Mouse (Mus musculus) kidney, postnatal 14 days (tissue): ENCODE results near the gene Wfdc8.
"Not testable (repeated sequence)": the region's sequence is repeated elsewhere in the genome, so short reads cannot be mapped to it uniquely, and the experiment has no call there.

Source experiments
- DNase-seq: peaks from one replicate; pipeline ENCODE4 v3.0.0; 2022; ENCODE audit warnings: mixed read lengths

Gene Wfdc8

GRCm38 (mm10) chr2:164613471-164613870 lies at the start of gene Wfdc8, which contains the start of gene Wfdc6b:
TSS of gene Wfdc8 (minus strand) at chr2:164613626.
TSS of gene Wfdc6b (plus strand) at chr2:164613522.
- DNase-seq = peak; percentile 63

DNA sequence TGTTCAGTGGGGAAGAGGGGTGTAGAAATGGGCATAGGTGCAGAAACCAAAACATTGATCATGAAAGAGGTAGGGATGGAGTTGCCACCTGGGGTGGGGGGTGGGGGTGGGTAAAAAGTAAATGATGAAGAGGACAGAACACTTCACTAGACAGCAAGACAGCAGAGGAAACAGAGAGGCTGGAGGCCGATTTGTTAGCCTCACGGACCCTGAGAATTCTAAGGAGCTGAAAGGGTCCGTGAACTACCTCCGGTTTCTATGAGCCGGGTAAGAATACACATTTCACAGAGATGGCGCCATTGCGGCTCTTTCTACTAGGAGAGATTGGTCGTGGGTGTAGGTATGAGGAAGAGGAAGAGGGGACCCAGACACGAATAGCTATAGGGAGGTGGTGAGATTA lies 43.1 kb upstream of the Wfdc8 start, which contains the start of gene Wfdc9:
Gene Wfdc9, minus strand, starts transcription at position 101 of the 400 bp plus-strand sequence.
- no peak for DNase-seq

GRCm38 (mm10) chr2:164655858-164656257 lies 42.4 kb upstream of the Wfdc8 start, which contains the start of gene Wfdc10:
TSS of gene Wfdc10 (plus strand) at chr2:164656046.
- DNase-seq = peak; percentile 45

DNA sequence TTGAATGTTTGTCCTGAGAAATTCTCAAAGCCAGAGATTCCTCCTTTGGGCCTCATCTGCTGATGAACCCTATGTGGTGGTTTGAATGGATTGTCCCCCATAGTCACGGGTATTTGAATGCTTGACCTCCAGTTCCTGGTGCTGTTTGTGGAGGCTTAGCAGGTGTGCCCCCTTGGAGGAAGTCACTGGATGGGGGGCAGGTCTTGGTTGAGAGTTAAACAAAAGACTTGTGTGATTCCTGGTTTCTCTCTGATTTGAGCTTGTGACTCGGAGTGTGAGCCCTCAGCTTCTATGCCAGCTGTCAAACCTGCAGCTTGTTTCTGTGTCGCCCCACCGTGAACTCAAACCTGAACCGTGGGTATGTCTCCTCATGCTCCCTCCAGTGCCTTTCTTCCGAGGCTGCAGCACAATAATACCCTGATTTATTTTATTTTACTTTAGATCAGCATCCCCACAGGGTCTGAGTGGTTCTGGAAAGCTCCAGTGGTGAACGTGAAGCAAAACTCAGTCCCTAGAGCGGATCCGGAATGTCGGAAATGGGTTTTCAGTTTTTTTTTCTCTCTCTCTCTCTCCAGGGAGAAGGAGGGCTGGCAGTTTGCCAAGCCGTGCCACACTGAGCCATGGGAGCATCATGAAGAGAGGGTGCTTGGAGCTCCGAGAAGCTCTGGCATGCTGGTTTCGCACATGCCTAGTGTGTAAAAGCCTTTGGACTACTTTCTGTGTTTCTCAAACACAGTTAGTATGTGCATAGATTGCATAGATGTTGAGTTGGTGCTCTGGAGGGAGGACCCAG lies 28.7 kb upstream of the Wfdc8 start:
- peak; percentile 12 for DNase-seq

DNA sequence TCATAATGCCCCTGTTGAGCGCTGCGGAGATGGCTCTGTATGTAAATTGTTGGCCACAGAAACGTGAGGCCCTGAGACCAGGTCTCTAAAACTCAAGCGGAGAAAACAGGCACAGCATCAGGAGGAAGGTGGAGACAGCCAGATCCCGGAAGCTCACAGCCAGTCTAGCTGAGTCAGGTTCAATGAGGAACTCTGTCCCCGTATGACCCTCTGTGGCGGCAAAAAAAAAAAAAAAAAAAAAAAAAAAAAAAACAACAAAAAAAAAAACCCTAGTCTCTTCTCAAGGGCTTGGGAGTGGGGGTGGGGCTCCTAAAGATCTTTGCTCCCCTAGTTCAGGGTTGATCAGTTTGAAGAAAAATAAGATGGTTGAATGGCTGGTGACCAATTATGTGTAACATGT lies 27.7 kb upstream of the Wfdc8 start:
- DNase-seq = peak; percentile 20

- no peak for DNase-seq
Measured at GRCm38 (mm10) chr2:164638696-164639095, 25.3 kb upstream of the Wfdc8 start, which contains the start of gene Wfdc16. TSS of gene Wfdc16 (minus strand) at chr2:164638796.

DNA sequence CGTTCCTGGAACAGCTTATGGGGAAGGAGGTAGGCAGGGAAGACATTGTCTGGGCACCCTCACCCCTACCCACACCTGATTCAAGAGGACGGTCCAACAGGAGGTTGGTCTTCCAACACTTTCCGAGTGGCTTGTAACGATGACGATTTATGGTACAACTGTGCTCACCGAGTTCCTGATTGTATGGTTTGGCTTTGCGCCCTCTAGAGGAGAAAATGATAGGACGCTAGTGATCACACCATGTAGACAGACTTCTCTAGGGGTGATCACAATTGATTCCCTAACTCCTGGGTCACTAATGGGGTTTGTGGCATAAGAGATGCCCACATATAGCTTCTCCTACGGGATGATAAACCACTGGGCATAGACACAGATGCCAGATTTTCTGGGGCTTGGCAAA lies 21.8 kb upstream of the Wfdc8 start:
- DNase-seq = no peak

DNA sequence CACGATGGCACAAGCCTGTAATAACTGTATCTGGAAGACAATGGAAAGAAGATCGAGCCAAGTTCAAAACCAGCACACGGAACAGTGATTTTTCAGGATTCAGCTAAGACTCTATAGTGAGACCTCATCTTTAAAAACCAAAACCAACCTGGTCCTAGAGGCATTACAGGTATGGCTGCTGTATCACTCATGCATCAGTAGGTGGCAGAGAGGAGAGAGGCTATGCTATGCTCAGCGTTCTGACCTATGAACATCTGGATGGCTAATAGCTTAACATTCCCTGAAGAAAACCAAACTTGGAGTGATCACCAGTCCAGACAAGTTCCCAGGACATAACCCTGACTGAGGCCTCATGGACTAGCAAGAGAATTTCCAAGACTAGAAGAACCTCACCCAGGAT lies 8.3 kb upstream of the Wfdc8 start:
- no peak for DNase-seq

DNA sequence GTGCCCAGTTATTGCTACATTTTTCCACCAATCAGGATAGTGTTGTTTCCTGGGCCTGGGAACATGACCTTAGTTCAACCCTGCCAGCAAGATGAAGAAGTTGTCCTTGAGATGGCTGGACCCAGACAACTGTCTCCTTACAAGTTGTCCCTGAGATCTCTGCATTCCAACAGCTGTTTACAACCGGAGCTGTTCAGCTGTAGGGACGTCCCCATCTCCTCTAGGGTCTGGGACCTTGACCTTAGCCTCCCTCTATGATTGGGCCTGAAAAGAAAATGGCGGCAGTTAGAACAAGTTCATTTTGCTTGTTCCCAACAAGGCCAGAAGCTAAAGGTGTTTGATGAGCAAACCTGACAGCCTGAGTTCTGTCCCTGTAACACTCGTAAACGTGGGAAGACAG lies 5.6 kb upstream of the Wfdc8 start:
- no peak for DNase-seq

GRCm38 (mm10) chr2:164615386-164615785 lies 2.0 kb upstream of the Wfdc8 start:
- DNase-seq = no peak

GRCm38 (mm10) chr2:164608781-164609180 lies 4.6 kb downstream of the Wfdc8 start:
- DNase-seq = no peak

GRCm38 (mm10) chr2:164604411-164604810 lies 9.0 kb downstream of the Wfdc8 start:
- no peak for DNase-seq

- no peak for DNase-seq
Measured at GRCm38 (mm10) chr2:164603482-164603881, 9.9 kb downstream of the Wfdc8 start.

GRCm38 (mm10) chr2:164600179-164600578 lies 13.2 kb downstream of the Wfdc8 start:
- no peak for DNase-seq

DNA sequence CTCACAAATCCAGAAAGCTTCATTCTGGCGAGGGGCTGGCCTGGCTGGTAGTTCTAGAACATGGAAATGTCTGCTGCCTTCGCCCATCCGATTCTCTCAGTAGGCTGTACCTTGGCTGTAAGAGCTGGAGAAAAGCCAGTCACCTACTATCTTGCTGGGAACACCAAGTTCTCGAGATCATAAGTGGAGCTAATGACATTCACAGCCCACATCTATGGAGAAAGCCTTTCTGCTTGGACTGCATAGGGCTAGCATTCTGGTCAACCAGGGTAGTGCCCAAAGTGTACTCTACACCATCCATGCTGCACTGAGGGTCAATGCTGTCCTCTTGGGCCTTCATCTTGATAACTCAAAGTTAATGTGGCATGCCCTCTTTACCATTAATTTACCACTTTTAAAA lies 19.9 kb downstream of the Wfdc8 start, which contains the start of gene Eppin:
Gene Eppin, minus strand, starts transcription at position 101 of the 400 bp plus-strand sequence.
- no peak for DNase-seq

DNA sequence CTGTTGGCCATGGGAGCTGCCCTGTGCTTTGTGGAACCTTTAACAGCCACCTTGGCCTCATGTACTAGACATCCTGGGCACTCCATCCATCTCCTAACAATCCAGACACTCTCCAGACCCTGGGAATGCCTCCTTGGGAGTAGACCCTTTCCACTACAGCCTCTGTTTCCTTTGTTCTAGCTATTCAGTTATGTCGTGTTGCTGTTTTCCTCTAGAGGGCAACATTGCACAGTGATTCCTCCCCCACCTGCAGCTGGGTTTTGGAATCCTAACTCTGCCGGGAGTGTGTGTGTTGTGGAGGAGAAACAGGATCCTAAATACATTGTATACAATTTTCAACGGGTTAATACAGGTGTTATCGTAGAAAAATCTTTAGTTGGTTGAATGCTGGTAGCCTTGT lies 21.4 kb downstream of the Wfdc8 start:
- DNase-seq = peak; percentile 40

DNA sequence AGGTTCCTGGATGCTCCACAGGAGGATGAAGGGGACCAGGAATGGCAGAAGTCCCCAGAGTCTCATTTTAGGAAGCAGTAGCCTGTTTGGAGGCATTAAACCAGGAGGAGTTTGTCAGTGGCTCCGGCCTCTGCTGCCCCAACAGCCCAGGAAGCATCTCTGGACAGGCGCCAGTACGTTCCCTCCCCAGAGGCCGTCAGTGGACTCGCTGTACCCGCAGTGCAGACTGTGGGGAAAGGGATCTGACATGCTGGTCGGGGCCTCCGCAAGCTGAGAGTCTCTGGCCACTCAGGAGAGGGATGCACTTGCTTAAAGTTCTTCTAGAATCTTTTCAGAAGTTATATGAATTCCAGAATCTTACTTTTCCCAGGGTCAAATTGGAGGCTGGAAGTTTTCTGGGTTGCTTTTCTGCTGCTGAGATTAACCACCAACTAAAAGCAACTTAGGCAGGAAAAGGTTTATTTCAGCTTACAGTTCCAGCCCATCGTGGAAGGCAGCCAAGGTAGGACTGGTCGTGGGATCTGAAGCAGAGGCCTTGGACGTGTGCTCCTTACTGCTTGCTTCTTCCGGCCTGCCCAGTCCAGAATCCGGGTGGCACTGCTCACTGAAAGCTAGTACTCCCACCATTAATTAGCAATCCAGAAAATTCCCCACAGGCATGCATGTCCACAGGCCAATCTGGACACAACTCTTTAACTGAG lies 28.3 kb downstream of the Wfdc8 start, which contains the start of gene Wfdc6a:
Gene Wfdc6a, minus strand, starts transcription at position 423 of the 701 bp plus-strand sequence.
- peak; percentile 40 for DNase-seq

GRCm38 (mm10) chr2:164573359-164573758 lies 40.1 kb downstream of the Wfdc8 start, which contains the start of gene Spint3:
TSS of gene Spint3 (minus strand) at chr2:164573459.
- not testable (repeated sequence) for DNase-seq

DNA sequence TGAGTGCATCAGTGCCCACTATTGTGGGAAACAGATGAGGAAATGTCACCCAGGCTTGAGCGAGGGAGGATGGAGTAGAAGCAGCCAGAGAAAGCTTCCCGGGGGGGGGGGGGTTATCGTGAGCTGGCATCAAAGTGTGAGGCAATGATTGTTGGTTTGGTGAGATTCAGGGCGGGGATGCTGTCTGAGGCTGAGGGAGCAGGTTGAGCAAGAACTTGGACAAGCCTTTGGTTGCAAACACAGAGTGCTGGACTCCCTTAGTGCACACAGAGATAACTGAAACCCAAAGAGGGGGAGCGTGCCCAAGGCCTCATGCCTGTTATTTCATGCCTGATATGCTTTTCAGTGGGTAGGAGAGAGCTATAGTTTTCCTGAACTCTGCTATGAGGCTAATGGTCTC lies 46.0 kb downstream of the Wfdc8 start:
- no peak for DNase-seq

- DNase-seq = no peak
Measured at GRCm38 (mm10) chr2:164566997-164567396, 46.4 kb downstream of the Wfdc8 start.

DNA sequence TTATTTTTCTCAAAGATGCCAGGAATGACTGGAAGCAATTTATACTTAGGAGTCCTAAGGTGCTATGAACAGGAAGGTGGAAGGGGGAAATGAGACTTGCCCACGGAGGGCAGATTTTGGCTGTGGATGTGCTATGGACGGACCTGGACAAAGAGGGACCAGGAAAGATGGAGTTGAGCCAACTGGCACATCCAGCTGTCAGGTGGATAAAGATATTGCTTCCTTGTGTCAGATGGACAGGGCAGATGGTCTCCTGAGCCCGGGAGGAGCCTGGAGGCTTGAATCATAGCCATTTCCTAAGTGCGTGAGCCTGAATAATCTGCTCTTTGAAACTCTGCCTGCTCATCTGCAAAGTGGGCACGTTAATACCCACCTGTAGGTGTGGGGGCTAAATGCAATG lies 49.1 kb downstream of the Wfdc8 start:
- no peak for DNase-seq

DNA sequence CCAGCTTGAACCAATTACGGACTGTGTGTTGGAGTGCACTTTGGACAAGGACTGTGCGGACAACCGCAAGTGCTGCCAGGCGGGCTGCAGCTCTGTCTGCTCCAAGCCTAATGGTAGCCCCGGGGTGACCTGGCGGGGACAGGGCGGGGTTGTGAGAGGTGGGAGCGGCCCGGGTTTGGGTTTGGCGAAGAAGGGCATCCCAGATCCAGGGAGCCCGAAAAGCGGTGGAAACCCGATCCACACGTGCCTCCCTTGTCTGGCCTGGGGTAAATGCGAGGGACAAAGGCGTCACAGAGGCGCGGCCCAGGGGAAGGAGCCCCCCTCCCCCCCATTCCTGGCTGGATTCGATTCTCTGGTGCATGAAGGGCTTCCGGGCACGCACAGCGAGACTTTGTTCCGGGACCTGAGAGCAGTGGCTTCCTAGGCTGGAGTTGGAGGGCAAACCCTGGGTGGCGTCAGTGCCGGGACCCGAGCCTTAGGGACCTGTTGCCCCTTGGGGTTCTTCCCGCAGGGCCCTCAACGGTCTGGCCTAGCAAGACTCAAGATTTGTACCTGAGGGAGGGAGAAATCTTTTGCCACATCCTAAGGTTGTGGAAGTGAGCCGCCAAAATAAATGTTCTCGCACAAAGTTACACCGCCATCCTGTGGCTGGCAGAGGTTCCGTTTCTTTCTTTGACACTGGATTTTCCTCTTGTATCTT lies 49.9 kb downstream of the Wfdc8 start:
- peak; percentile 61 for DNase-seq
